Mouse (Mus musculus): ENCODE measurements around the gene Mov10.

GRCm38 (mm10) chr3:104822413-104822812, 4.0 kb upstream of the Mov10 start:
- no peak for TF ChIP-seq CTCF (IDR thresholded peaks at IDR 0.05; ENCODE audit: low read depth)
- no peak for TF ChIP-seq EP300 (optimal IDR thresholded peaks at IDR 0.05)

Measured in stomach, postnatal 0 days (tissue).